Mouse (Mus musculus) testis, postnatal 10 days (tissue): ENCODE measurements at regions not wholly inside any gene's neighbourhood (a gene's known extent, or its start where the extent isn't known, plus 50 kb on each side); places are given as distances from the start of the nearest gene placed in this dataset.
A peak's percentile ranks its signal among the peaks of the same experiment; 100 is the strongest.
"Not testable (repeated sequence)": the region's sequence is repeated elsewhere in the genome, so short reads cannot be mapped to it uniquely, and the experiment has no call there.

Experiments used
- DNase-seq: peaks from one replicate; pipeline ENCODE4 v3.0.0; 2021; ENCODE audit warnings: low spot score

- no peak for DNase-seq
These were observed 196.4 kb upstream of the Gdi2 start for GRCm38 (mm10) chr13:3341416-3341815.

GRCm38 (mm10) chr13:3343611-3344010, 194.3 kb upstream of the Gdi2 start:
- DNase-seq: no peak

DNA sequence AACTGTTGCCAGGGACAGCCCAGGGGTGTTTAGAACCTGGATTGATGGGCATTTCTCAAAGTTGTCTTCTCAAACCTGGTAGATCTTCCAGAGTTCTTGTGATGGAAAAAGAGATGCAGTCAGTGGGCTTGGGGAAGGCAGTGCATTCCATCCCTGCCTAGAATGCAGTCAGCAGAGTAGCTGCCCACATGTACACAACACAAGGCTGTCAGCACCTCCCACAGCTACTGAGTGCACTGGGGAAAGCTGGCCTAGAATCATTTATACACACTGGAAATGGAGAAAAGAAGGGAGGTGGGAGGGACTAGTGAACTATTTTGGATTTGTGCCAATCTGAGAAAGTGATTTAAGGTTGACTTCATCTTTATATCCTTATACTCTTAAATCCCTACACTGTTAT, 183.0 kb upstream of the Gdi2 start:
- DNase-seq: not testable (repeated sequence)

DNA sequence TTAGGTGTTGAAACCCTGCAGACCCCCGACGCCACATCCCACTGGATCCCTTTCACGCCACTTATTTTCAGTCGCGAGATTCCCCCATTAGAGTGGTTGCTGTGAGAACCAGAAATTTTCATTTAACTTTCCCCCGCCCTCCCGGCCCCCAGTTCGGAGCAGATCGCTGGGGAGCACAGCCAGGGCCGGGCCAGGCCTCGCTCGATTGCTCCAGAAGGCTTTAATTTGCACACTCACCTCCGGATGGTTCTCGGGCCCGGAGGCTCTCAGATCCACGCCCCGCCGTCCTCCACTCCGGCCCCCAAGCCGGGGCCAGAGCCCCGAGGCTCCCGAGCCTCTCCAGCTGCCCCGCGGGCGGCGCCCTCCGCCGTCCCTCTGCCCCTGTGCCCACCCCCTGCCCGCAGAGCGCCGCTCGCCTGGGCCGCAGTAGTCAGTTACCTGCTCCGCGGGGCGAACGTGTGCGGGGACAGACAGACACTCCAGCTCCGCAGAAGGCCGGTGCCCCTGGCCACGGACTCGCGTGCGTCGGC, 179.7 kb upstream of the Gdi2 start:
- DNase-seq: no peak

DNA sequence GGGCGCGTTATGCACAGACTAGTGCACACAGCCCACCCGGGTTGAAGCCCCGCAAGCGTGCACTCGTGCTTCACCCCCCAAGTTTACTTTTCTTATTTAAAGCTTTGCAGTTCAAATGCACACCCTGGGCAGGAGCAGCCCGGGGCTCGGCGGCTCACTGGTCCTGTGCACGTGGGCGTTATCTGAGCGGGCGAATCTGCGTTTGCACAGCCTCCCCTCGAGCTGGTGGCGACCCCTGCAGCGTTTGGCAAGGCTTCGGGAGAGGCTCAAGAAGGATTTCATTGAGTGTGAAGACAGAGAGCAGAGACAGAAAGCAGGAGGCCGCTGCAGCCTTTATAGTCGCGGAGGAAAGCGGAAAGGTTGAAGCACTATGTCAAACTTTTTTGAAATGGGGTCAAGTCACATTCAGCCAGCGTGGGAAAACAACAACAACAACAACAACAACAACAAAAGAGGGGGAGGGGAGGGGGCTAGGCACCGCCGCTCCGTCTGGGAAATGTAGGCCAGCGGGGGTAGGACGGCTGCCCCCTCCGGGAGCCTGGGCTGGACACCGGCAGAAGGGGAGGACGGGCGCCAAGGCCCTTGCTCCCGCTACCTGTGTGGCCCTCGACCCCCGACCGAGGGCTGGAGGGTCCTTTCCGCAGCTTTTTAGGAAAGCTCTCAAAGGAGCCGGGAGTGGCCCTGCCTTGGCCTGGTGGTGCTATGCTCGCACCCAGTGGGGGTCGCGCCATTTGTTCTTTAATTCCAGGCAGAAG, 178.7 kb upstream of the Gdi2 start:
- no peak for DNase-seq

DNA sequence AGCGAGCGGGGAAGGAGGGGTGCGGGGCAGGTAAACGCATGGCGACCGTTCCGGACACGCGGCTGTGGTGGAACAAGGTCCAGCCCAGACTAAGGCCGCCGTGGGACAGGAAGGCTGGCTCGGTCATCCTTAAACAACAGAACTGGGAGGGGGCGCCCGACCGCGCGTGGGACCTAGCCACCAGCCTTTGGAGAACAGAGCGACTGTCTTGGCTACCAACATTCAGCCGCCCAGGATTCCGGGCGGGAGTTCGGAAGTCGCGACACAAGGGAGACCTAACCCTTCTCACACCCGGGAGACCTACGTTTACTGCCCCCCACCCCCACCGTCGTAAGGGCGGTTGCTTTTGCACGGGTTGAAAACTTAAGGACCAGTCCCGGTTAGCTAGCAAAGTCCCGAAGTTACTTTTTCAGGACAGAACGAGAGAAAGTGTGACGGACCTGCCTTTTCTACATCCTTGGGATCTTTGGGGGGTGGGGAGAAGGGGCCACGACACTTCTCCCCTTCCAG, 178.1 kb upstream of the Gdi2 start:
- peak; percentile 49 for DNase-seq

DNA sequence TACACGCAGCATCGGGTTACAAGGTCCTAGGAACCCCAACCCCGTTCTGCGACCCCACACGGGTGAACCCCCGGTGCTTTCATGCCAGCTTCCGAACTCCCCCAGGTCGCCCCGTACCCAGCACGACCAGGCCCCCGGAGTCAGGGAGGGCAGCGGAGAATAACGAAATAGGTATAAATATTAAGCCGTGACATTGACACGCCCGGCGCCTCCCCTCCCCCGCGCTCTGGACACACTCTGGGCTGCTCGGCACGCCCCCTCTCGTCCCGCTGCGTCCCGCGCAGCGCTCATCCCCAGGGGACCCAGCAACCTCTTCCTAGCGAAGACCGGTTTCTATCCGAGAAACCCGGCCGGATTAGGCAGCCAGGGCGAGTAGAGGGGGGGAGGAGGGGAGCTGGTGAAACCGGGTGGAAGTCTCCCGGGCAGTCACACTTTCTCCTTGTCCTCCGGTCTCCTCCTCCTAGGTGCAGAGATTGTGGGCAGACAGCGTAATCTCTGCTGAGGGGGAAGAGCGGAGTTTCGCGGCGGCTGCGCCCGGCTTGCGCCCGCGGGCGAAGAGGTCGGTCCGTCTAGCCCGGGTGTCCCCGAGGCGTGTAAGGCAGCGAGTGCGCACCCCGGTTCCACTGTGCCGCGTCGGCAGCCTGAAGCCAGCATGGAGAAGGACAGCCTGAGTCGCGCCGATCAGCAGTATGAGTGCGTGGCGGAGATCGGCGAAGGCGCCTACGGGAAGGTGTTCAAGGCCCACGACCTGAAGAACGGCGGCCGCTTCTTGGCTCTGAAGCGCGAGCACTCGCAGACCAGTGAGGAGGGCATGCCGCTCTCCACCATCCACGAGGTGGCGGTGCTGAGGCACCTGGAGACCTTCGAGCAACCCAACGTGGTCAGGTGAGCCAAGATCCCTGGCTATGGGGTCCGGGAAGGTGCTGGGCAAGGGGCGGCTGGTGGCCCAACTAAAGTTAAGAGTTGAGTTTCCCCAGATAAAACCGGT, 177.1 kb upstream of the Gdi2 start:
- DNase-seq: peak; percentile 58

DNA sequence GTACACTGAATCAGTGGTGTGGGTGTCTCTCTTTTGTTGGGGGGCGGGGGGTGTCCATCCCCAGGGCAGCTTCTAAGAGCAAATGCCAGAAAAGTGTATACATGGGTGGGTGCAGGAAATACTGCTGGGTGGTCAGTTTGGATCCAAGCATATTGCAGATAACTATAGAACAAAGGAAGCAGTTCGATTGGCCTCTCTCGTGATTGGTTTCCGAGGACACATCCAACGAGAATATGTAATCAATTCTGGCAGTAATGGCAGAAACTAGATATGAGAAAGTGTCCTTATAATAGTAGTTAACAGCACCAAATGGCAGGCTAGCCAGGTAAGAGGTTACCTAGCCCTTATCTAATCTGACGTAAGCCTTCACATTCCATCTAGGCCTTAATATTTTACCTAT, 165.2 kb upstream of the Gdi2 start:
- no peak for DNase-seq

- not testable (repeated sequence) for DNase-seq
These were observed 164.2 kb upstream of the Gdi2 start for GRCm38 (mm10) chr13:3373522-3374220.

GRCm38 (mm10) chr13:3374796-3375195, 163.1 kb upstream of the Gdi2 start:
- DNase-seq: no peak

GRCm38 (mm10) chr13:3377801-3378200, 160.1 kb upstream of the Gdi2 start:
- DNase-seq: not testable (repeated sequence)

GRCm38 (mm10) chr13:3405783-3406182, 132.1 kb upstream of the Gdi2 start:
- not testable (repeated sequence) for DNase-seq

GRCm38 (mm10) chr13:3406236-3407017, 131.4 kb upstream of the Gdi2 start:
- peak; percentile 83 for DNase-seq

- DNase-seq: not testable (repeated sequence)
These were observed 127.6 kb upstream of the Gdi2 start for GRCm38 (mm10) chr13:3410281-3410680.

- no peak for DNase-seq
These were observed 120.8 kb upstream of the Gdi2 start for GRCm38 (mm10) chr13:3417026-3417425.

GRCm38 (mm10) chr13:3455374-3455773, 82.5 kb upstream of the Gdi2 start:
- not testable (repeated sequence) for DNase-seq

GRCm38 (mm10) chr13:3476884-3477283, 61.0 kb upstream of the Gdi2 start:
- no peak for DNase-seq

GRCm38 (mm10) chr13:3477997-3478728, 59.7 kb upstream of the Gdi2 start:
- peak; percentile 86 for DNase-seq
